ENCODE assay signal across 27 mouse cellular contexts in genomic region chr12:17001211-17001610, GRCm38 (mm10). TPM values are rescaled to one million over a fixed set of nuclear protein-coding genes. Genes with fewer than 3 reads are reported as not detected.
DNase-seq lines count a peak whose midpoint lies in the region; ATAC-seq and TF ChIP-seq lines count a peak whose summit lies in the region.
"Had no signal": no experiment of that assay in that cellular context is flagged by ENCODE, and none has a peak within 500 bp of the region (broad histone marks: within the 10 kb centered on the region; RNA-seq: fewer than 3 reads in every experiment).

No protein-coding gene starts in this region.

- DNase-seq in 3134 (ENCODE audit: extremely low read depth, insufficient read length, low spot score) (peak; percentile 57), 3T3-L1 (ENCODE audit: low read depth, low spot score) (peak; percentile 62), NIH3T3 (ENCODE audit: low read depth) (peak; percentile 43)
- no peak for DNase-seq in liver, embryonic 14.5 days (ENCODE audit: low read depth in 3 of 3, low spot score in 3 of 3)
- DNase-seq in left cerebral cortex, postnatal 36 days (ENCODE audit: low spot score in 2 of 2): no peak
- DNase-seq in forebrain, embryonic 11.5 days (ENCODE audit: low spot score): no peak
- DNase-seq in cerebellum, adult 8-10 months: no peak
- DNase-seq: adrenal gland, postnatal 25 days; cerebellum, adult 11-12 months; cerebellum, postnatal 14 days; heart, postnatal 4 days; kidney, postnatal 36 days; left cerebral cortex, postnatal 4 days; retina, postnatal 1 day had no signal

- intact Hi-C loops in left cerebral cortex, postnatal 36 days (cut with DNase I): no loop called here

- H3K27me3 ChIP-seq in liver, embryonic 14.5 days (ENCODE audit: control insufficient read depth, insufficient read depth, low read length): peaks cover 4% of the 10 kb centered on the region
- peaks cover 10% of the 10 kb centered on the region for H3K27me3 ChIP-seq in forebrain, embryonic 11.5 days (ENCODE audit: control insufficient read depth, insufficient read depth, low read length)
- H3K27me3 ChIP-seq: CH12.LX had no signal

- 47% methylated on average over 4 of the region's 4 CpGs for WGBS in liver, embryonic 14.5 days (ENCODE audit: insufficient replicate concordance)
- WGBS in forebrain, embryonic 11.5 days: 44% methylated on average over 4 of the region's 4 CpGs

- H3K9ac ChIP-seq in liver, embryonic 14.5 days (replicated peaks): no peak overlapping the region
- H3K9ac ChIP-seq in forebrain, embryonic 11.5 days (ENCODE audit: low read length): no peak overlapping the region
- H3K9ac ChIP-seq: forebrain, embryonic 13.5 days; limb, embryonic 15.5 days; lung, embryonic 15.5 days; midbrain, embryonic 12.5 days; neural tube, embryonic 12.5 days had no signal

- H3K4me1 ChIP-seq in liver, embryonic 14.5 days (replicated peaks; ENCODE audit: control insufficient read depth in 2 of 2, insufficient read depth in 2 of 2, low read length in 1 of 2): peaks cover 12 to 25% of the 10 kb centered on the region in 2 experiments
- no peaks in the 10 kb centered on the region for H3K4me1 ChIP-seq in forebrain, embryonic 11.5 days (replicated peaks; ENCODE audit: control insufficient read depth, insufficient read depth, low read length)

- no peak for TF ChIP-seq EP300 in liver, embryonic 14.5 days (IDR thresholded peaks at IDR 0.05; ENCODE audit: low read depth)

- peak overlapping the region; percentile 5; the same call in 1 of the 2 replicates for H3K4me2 ChIP-seq in liver, embryonic 14.5 days (ENCODE audit: low read depth)
- H3K4me2 ChIP-seq in forebrain, embryonic 11.5 days (ENCODE audit: low read depth, low read length, severe bottlenecking): no peak overlapping the region
- H3K4me2 ChIP-seq: forebrain, embryonic 13.5 days; limb, embryonic 15.5 days; midbrain, embryonic 12.5 days had no signal

- no peaks in the 10 kb centered on the region for H3K36me3 ChIP-seq in liver, embryonic 14.5 days (replicated peaks; ENCODE audit: control insufficient read depth, insufficient read depth, low read depth)
- no peaks in the 10 kb centered on the region for H3K36me3 ChIP-seq in forebrain, embryonic 11.5 days (ENCODE audit: control insufficient read depth, insufficient read depth, low read length)
- H3K36me3 ChIP-seq: heart, embryonic 10.5 days; limb, embryonic 15.5 days; lung, embryonic 15.5 days; midbrain, embryonic 12.5 days; neural tube, embryonic 12.5 days had no signal

- H3K9me3 ChIP-seq in liver, embryonic 14.5 days (ENCODE audit: control insufficient read depth, low read length): no peaks in the 10 kb centered on the region
- H3K9me3 ChIP-seq in forebrain, embryonic 11.5 days (ENCODE audit: control insufficient read depth, low read length): no peaks in the 10 kb centered on the region
- H3K9me3 ChIP-seq: forebrain, embryonic 13.5 days; G1E; heart, embryonic 10.5 days; limb, embryonic 15.5 days; lung, embryonic 15.5 days; midbrain, embryonic 12.5 days; neural tube, embryonic 12.5 days had no signal

- H3K4me3 ChIP-seq in liver, embryonic 14.5 days (ENCODE audit: insufficient read depth in 1 of 2, low read depth in 2 of 2, low read length in 2 of 2): no peak overlapping the region
- no peak overlapping the region for H3K4me3 ChIP-seq in forebrain, embryonic 11.5 days (ENCODE audit: low read depth, low read length)
- H3K4me3 ChIP-seq: forebrain, embryonic 13.5 days; heart, embryonic 10.5 days; left cerebral cortex, adult 2 months; limb, embryonic 15.5 days; lung, embryonic 15.5 days; midbrain, embryonic 12.5 days; neural tube, embryonic 12.5 days had no signal

- no peak for ATAC-seq in liver, embryonic 14.5 days (ENCODE audit: insufficient read depth)
- no peak for ATAC-seq in forebrain, embryonic 11.5 days (replicated peaks; ENCODE audit: low FRiP score)
- ATAC-seq: forebrain, embryonic 13.5 days; hindbrain, embryonic 16.5 days; intestine, postnatal 0 days had no signal

- no peak overlapping the region for H3K27ac ChIP-seq in liver, embryonic 14.5 days
- H3K27ac ChIP-seq in forebrain, embryonic 11.5 days (ENCODE audit: low read depth, low read length): no peak overlapping the region
- H3K27ac ChIP-seq: forebrain, embryonic 13.5 days; heart, embryonic 10.5 days; left cerebral cortex, adult 2 months; limb, embryonic 15.5 days; lung, embryonic 15.5 days; midbrain, embryonic 12.5 days; neural tube, embryonic 12.5 days had no signal

- TF ChIP-seq CTCF in liver, embryonic 14.5 days (IDR thresholded peaks at IDR 0.05; ENCODE audit: low read depth): no peak

RNA-seq across cellular contexts. Expression of gene Pqlc3, which starts 1.0 kb away (rescaled TPM):
- 3.0 and 3.3 TPM in 2 replicates for polyA plus RNA-seq in liver, embryonic 14.5 days (2012; rRNA removed)
- 4.6 and 5.0 TPM in 2 replicates for polyA plus RNA-seq in liver, embryonic 14.5 days (2014; fragmentation: Nextera tagmentation; extraction: Ambion mirVana)
- 1 to 10 TPM in 1 of 2 experiments, under 1 TPM in 1; 0.84 to 1.4 TPM for total RNA-seq in left cerebral cortex, postnatal 36 days (2021)
- 3.5 and 4.8 TPM in 2 replicates for polyA plus RNA-seq in forebrain, embryonic 11.5 days (2014; fragmentation: Nextera tagmentation; extraction: Ambion mirVana)

RNA-seq across cellular contexts. Expression of gene 2410004P03Rik, which starts 10.3 kb away (rescaled TPM):
- polyA plus RNA-seq in liver, embryonic 14.5 days (2012; rRNA removed): 0.02 and 0.05 TPM in 2 replicates
- polyA plus RNA-seq in liver, embryonic 14.5 days (2014; fragmentation: Nextera tagmentation; extraction: Ambion mirVana): 0.03 TPM in 1 of 2 replicates, not detected in the other
- under 1 TPM; 0.34 to 0.89 TPM for total RNA-seq in left cerebral cortex, postnatal 36 days (2021)
- polyA plus RNA-seq in forebrain, embryonic 11.5 days (2014; fragmentation: Nextera tagmentation; extraction: Ambion mirVana): 0.32 and 0.47 TPM in 2 replicates
- total RNA-seq: adrenal gland, postnatal 25 days; CH12.LX; gastrocnemius, adult 8-10 months; monocyte, adult 5-6 weeks had no signal
- polyA plus RNA-seq: G1E had no signal

Comparison
In these comparisons a context has a peak if more than half of its experiments do, and no peak if none do; other contexts are left out.
1. DNase-seq: peak in 3134 (single experiment), 3T3-L1 (single experiment) and NIH3T3 (single experiment); none in liver, embryonic 14.5 days (0 of 3), left cerebral cortex, postnatal 36 days (0 of 2), forebrain, embryonic 11.5 days (single experiment) and cerebellum, adult 8-10 months (single experiment).